Mouse (Mus musculus) hindbrain, embryonic 12.5 days (tissue): ENCODE results near the gene Coro6. TPM values are rescaled to one million over a fixed set of nuclear protein-coding genes. Genes with fewer than 3 reads are reported as not detected.

Experiments used
- ATAC-seq: fragments of 200-750 bp; cut with Nextera tagmentation; 2 replicates; pipeline ENCODE4 v1.8.0; 2017; ENCODE audit warnings: moderate TSS enrichment; ENCODE audit not compliant: low FRiP score
- H3K27ac ChIP-seq: fragments of 300-500 bp; sonication (generic); 2 replicates; pipeline ENCODE4 v1.5.1; 2016; ENCODE audit warnings: mild to moderate bottlenecking
- H3K27me3 ChIP-seq: fragments of 300-500 bp; sonication (generic); 2 replicates; pipeline ENCODE4 v1.6.1; 2016; ENCODE audit warnings: mild to moderate bottlenecking
- H3K36me3 ChIP-seq: fragments of 300-500 bp; sonication (generic); 2 replicates; pipeline ENCODE4 v1.6.1; 2016; ENCODE audit warnings: mild to moderate bottlenecking
- H3K4me1 ChIP-seq: fragments of 300-500 bp; sonication (generic); 2 replicates; pipeline ENCODE4 v1.6.1; 2016
- H3K4me2 ChIP-seq: fragments of 300-500 bp; sonication (generic); replicated peaks from 2 replicates; pipeline ENCODE4 v1.6.1; 2016; ENCODE audit warnings: mild to moderate bottlenecking
- H3K4me3 ChIP-seq: fragments of 300-500 bp; sonication (generic); 2 replicates; pipeline ENCODE4 v1.5.1; 2016; ENCODE audit warnings: mild to moderate bottlenecking
- H3K9ac ChIP-seq: fragments of 300-500 bp; sonication (generic); 2 replicates; pipeline ENCODE4 v1.6.1; 2016; ENCODE audit warnings: mild to moderate bottlenecking, moderate library complexity
- H3K9me3 ChIP-seq: fragments of 300-500 bp; sonication (generic); replicated peaks from 2 replicates; pipeline ENCODE4 v1.6.1; 2016; ENCODE audit warnings: mild to moderate bottlenecking
- WGBS: fragments of 180-500 bp; shearing (Covaris S2); methylation state at CpG from one replicate; pipeline ENCODE4 v1.1.7; 2016; 5-methylcytosine and 5-hydroxymethylcytosine counted together
- polyA plus RNA-seq: library from polyadenylated mRNA; unstranded; fragments of >200 nt; fragmentation: Nextera tagmentation; extraction: Ambion mirVana; gene quantifications from 2 replicates; pipeline ENCODE4 v1.2.1, GENCODE M21; 2016

The Coro6 gene
- polyA plus RNA-seq, 1 experiment from 2014 or later, result 0.09 TPM

DNA sequence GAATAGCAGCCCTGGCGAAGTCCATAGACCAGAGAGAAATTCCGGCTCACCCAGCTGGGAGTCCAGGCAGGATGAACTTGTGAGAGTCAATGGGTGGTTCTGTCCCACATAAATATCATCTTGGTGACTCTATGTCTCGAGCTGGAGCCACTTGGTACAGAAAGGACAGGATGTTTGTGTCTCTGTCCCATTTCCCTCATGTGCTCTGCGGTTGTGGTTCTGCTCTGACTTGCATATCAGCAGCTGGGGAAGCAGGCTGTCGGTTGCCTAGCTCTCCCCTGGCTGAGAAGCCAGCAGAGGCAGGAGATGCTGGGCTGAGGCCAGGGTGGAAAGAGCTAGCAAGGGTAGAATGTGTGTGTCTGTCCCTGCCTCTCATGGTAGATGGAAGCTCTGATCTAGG is 56.8 kb downstream of the Coro6 start, which contains the start of gene Gm10392:
Gene Gm10392, minus strand, starts transcription at position 156 of the 400 bp plus-strand sequence.
- Histone ChIP-seq H3K4me1 (peaks cover 35% of the 10 kb centered on the region), H3K4me3 (no peak within 1 kb of the TSS), H3K27ac (no peak within 1 kb of the TSS), H3K4me2 (no peak within 1 kb of the TSS), H3K27me3 (peaks cover 24% of the 10 kb centered on the region), H3K9ac (no peak within 1 kb of the TSS), H3K36me3 (no peaks in the 10 kb centered on the region), H3K9me3 (no peaks in the 10 kb centered on the region)
- ATAC-seq, result no peak
- 85% methylated on average over 5 of the region's 5 CpGs for WGBS

Other genes starting within 250 kb of the Coro6 start
- gene Ssh2, start 246.1 kb upstream of the Coro6 start, polyA plus RNA-seq, result 17.1 and 18.1 TPM in 2 replicates
- 28.3 and 29.2 TPM in 2 replicates for gene Ankrd13b, start 27.3 kb downstream of the Coro6 start, polyA plus RNA-seq
- 10.9 and 13.4 TPM in 2 replicates for gene Git1, start 31.2 kb downstream of the Coro6 start, polyA plus RNA-seq
- gene Abhd15, start 52.7 kb downstream of the Coro6 start, polyA plus RNA-seq, result 3.5 and 4.2 TPM in 2 replicates
- 29.7 and 32.3 TPM in 2 replicates for gene Trp53i13, start 53.6 kb downstream of the Coro6 start, polyA plus RNA-seq
- 0.14 TPM in 1 of 2 replicates, not detected in the other for gene Gm10392, start 56.8 kb downstream of the Coro6 start, polyA plus RNA-seq
- gene Taok1, start 145.4 kb downstream of the Coro6 start, polyA plus RNA-seq, result 22.3 and 23.1 TPM in 2 replicates
- gene Nufip2, start 223.7 kb downstream of the Coro6 start, polyA plus RNA-seq, result 4.8 and 5.3 TPM in 2 replicates